Mouse (Mus musculus): Measurements from ENCODE around the gene Rexo1. TPM values are rescaled to one million over a fixed set of nuclear protein-coding genes. Genes with fewer than 3 reads are reported as not detected.
A peak's percentile ranks its signal among the peaks of the same experiment; 100 is the strongest.

Gene Rexo1
- polyA plus RNA-seq, 1 experiment from 2014 or later = 34.5 TPM

GRCm38 (mm10) chr10:80589879-80590854 is 28.8 kb upstream of the Rexo1 start, which contains the start of gene Abhd17a:
Gene Abhd17a (minus strand): TSS chr10:80590341.
- Histone ChIP-seq H3K9me3 (ENCODE audit: low read depth, low read length) (no peaks in the 10 kb centered on the region), H3K4me2 (peak within 1 kb of the TSS; percentile 70), H3K4me1 (ENCODE audit: insufficient read depth) (peaks cover 5% of the 10 kb centered on the region; the same call in 1 of the 2 replicates), H3K27ac (ENCODE audit: low read depth) (peak within 1 kb of the TSS; percentile 56; the same call in 1 of the 2 replicates), H3K36me3 (ENCODE audit: insufficient read depth) (peaks cover 15% of the 10 kb centered on the region; the same call in 1 of the 2 replicates), H3K4me3 (ENCODE audit: low read depth, low read length) (peak within 1 kb of the TSS; percentile 93), H3K27me3 (ENCODE audit: insufficient read depth, low read length) (no peaks in the 10 kb centered on the region), H3K9ac (peak within 1 kb of the TSS; percentile 83)
- DNase-seq (peak; percentile 99), ATAC-seq (ENCODE audit: insufficient read depth) (peak; percentile 94)
- WGBS = under 1% methylated on average over 73 of the region's 73 CpGs
- no peak for TF ChIP-seq CTCF (IDR thresholded peaks at IDR 0.05; ENCODE audit: low read depth)

GRCm38 (mm10) chr10:80589127-80589878 is 27.9 kb upstream of the Rexo1 start:
- H3K36me3 ChIP-seq (ENCODE audit: insufficient read depth) = peaks cover 20% of the 10 kb centered on the region; the same call in 1 of the 2 replicates
- H3K4me3 ChIP-seq (ENCODE audit: low read depth, low read length) = peak overlapping the region; percentile 93
- no peak for DNase-seq
- peak overlapping the region; percentile 83 for H3K9ac ChIP-seq
- WGBS = 12% methylated on average over 12 of the region's 12 CpGs
- H3K4me2 ChIP-seq = peak overlapping the region; percentile 70
- ATAC-seq (ENCODE audit: insufficient read depth) = no peak
- peaks cover 5% of the 10 kb centered on the region; the same call in 1 of the 2 replicates for H3K4me1 ChIP-seq (ENCODE audit: insufficient read depth)
- TF ChIP-seq CTCF (IDR thresholded peaks at IDR 0.05; ENCODE audit: low read depth) = no peak
- H3K27ac ChIP-seq (ENCODE audit: low read depth) = peak overlapping the region; percentile 56; the same call in 1 of the 2 replicates
- no peaks in the 10 kb centered on the region for H3K27me3 ChIP-seq (ENCODE audit: insufficient read depth, low read length)
- no peaks in the 10 kb centered on the region for H3K9me3 ChIP-seq (ENCODE audit: low read depth, low read length)

- Histone ChIP-seq H3K27me3 (ENCODE audit: insufficient read depth, low read length) (no peaks in the 10 kb centered on the region), H3K4me2 (peak overlapping the region; percentile 49), H3K36me3 (ENCODE audit: insufficient read depth) (peaks cover 39% of the 10 kb centered on the region), H3K4me1 (ENCODE audit: insufficient read depth) (peaks cover 5% of the 10 kb centered on the region; the same call in 1 of the 2 replicates), H3K9me3 (ENCODE audit: low read depth, low read length) (no peaks in the 10 kb centered on the region), H3K27ac (ENCODE audit: low read depth) (peak overlapping the region; percentile 82), H3K9ac (peak overlapping the region; percentile 40), H3K4me3 (ENCODE audit: low read depth, low read length) (peak overlapping the region; percentile 16)
- ATAC-seq (ENCODE audit: insufficient read depth) = no peak
- no peak for TF ChIP-seq CTCF (IDR thresholded peaks at IDR 0.05; ENCODE audit: low read depth)
- DNase-seq = peak; percentile 65
- WGBS = 49% methylated on average over 4 of the region's 4 CpGs
These were observed 25.9 kb upstream of the Rexo1 start for GRCm38 (mm10) chr10:80587305-80587657.

GRCm38 (mm10) chr10:80586407-80587304 is 25.3 kb upstream of the Rexo1 start:
- Histone ChIP-seq H3K4me3 (ENCODE audit: low read depth, low read length) (peak overlapping the region; percentile 16), H3K4me2 (peak overlapping the region; percentile 49), H3K4me1 (ENCODE audit: insufficient read depth) (peaks cover 5% of the 10 kb centered on the region; the same call in 1 of the 2 replicates), H3K9me3 (ENCODE audit: low read depth, low read length) (no peaks in the 10 kb centered on the region), H3K36me3 (ENCODE audit: insufficient read depth) (peaks cover 40% of the 10 kb centered on the region), H3K9ac (peak overlapping the region; percentile 40), H3K27me3 (ENCODE audit: insufficient read depth, low read length) (no peaks in the 10 kb centered on the region), H3K27ac (ENCODE audit: low read depth) (peak overlapping the region; percentile 82)
- TF ChIP-seq CTCF (IDR thresholded peaks at IDR 0.05; ENCODE audit: low read depth) = no peak
- 92% methylated on average over 48 of the region's 51 CpGs for WGBS
- no peak for DNase-seq
- ATAC-seq (ENCODE audit: insufficient read depth) = no peak

GRCm38 (mm10) chr10:80585581-80585980 is 24.2 kb upstream of the Rexo1 start:
- peak overlapping the region; percentile 49 for H3K4me2 ChIP-seq
- DNase-seq (no peak), ATAC-seq (ENCODE audit: insufficient read depth) (no peak)
- no peaks in the 10 kb centered on the region for H3K27me3 ChIP-seq (ENCODE audit: insufficient read depth, low read length)
- no peaks in the 10 kb centered on the region for H3K9me3 ChIP-seq (ENCODE audit: low read depth, low read length)
- peak overlapping the region; percentile 9; the same call in 1 of the 2 replicates for H3K4me3 ChIP-seq (ENCODE audit: low read depth, low read length)
- WGBS = 90% methylated on average over 8 of the region's 8 CpGs
- H3K9ac ChIP-seq = no peak overlapping the region
- TF ChIP-seq CTCF (IDR thresholded peaks at IDR 0.05; ENCODE audit: low read depth) = no peak
- no peak overlapping the region for H3K27ac ChIP-seq (ENCODE audit: low read depth)
- peaks cover 5% of the 10 kb centered on the region; the same call in 1 of the 2 replicates for H3K4me1 ChIP-seq (ENCODE audit: insufficient read depth)
- peaks cover 40% of the 10 kb centered on the region for H3K36me3 ChIP-seq (ENCODE audit: insufficient read depth)

Measured in lung, embryonic 14.5 days (tissue).